Mouse (Mus musculus): ENCODE measurements at regions not wholly inside any gene's neighbourhood (a gene's known extent, or its start where the extent isn't known, plus 50 kb on each side); places are given as distances from the start of the nearest gene placed in this dataset.

GRCm38 (mm10) chrX:169554359-169554758, 130.6 kb upstream of the Mid1 start:
- Histone ChIP-seq H3K27me3 (replicated peaks; ENCODE audit: control insufficient read depth, insufficient read depth, low read length) (no peaks in the 10 kb centered on the region), H3K36me3 (ENCODE audit: control insufficient read depth, insufficient read depth, low read length) (no peaks in the 10 kb centered on the region), H3K9me3 (replicated peaks; ENCODE audit: control insufficient read depth, low read length) (no peaks in the 10 kb centered on the region), H3K4me2 (ENCODE audit: low read length) (no peak overlapping the region), H3K27ac (ENCODE audit: low read depth, low read length) (no peak overlapping the region), H3K4me3 (ENCODE audit: low read depth, low read length) (no peak overlapping the region), H3K9ac (ENCODE audit: low read length) (no peak overlapping the region), H3K4me1 (ENCODE audit: control insufficient read depth, insufficient read depth, low read length) (no peaks in the 10 kb centered on the region)
- WGBS: 57% methylated on average over 1 of the region's 1 CpGs
- DNase-seq (ENCODE audit: low spot score) (no peak), ATAC-seq (no peak)

- 73% methylated on average over 1 of the region's 1 CpGs for WGBS
- Histone ChIP-seq H3K4me2 (ENCODE audit: low read length) (no peak overlapping the region), H3K27ac (ENCODE audit: low read depth, low read length) (no peak overlapping the region), H3K36me3 (ENCODE audit: control insufficient read depth, insufficient read depth, low read length) (no peaks in the 10 kb centered on the region), H3K9me3 (replicated peaks; ENCODE audit: control insufficient read depth, low read length) (no peaks in the 10 kb centered on the region), H3K27me3 (replicated peaks; ENCODE audit: control insufficient read depth, insufficient read depth, low read length) (no peaks in the 10 kb centered on the region), H3K4me3 (ENCODE audit: low read depth, low read length) (no peak overlapping the region), H3K4me1 (ENCODE audit: control insufficient read depth, insufficient read depth, low read length) (no peaks in the 10 kb centered on the region), H3K9ac (ENCODE audit: low read length) (no peak overlapping the region)
- no peak for ATAC-seq
- DNase-seq (ENCODE audit: low spot score): no peak
These were observed 132.1 kb upstream of the Mid1 start for GRCm38 (mm10) chrX:169552851-169553250.

GRCm38 (mm10) chrX:169544037-169544436, 141.0 kb upstream of the Mid1 start:
- DNase-seq (ENCODE audit: low spot score) (no peak), ATAC-seq (no peak)
- WGBS: 90% methylated on average over 3 of the region's 3 CpGs
- Histone ChIP-seq H3K4me3 (ENCODE audit: low read depth, low read length) (no peak overlapping the region), H3K27ac (ENCODE audit: low read depth, low read length) (no peak overlapping the region), H3K9ac (ENCODE audit: low read length) (no peak overlapping the region), H3K36me3 (ENCODE audit: control insufficient read depth, insufficient read depth, low read length) (no peaks in the 10 kb centered on the region), H3K4me1 (ENCODE audit: control insufficient read depth, insufficient read depth, low read length) (no peaks in the 10 kb centered on the region), H3K9me3 (replicated peaks; ENCODE audit: control insufficient read depth, low read length) (no peaks in the 10 kb centered on the region), H3K4me2 (ENCODE audit: low read length) (no peak overlapping the region), H3K27me3 (replicated peaks; ENCODE audit: control insufficient read depth, insufficient read depth, low read length) (no peaks in the 10 kb centered on the region)

- Histone ChIP-seq H3K9ac (ENCODE audit: low read length) (no peak overlapping the region), H3K27me3 (replicated peaks; ENCODE audit: control insufficient read depth, insufficient read depth, low read length) (no peaks in the 10 kb centered on the region), H3K4me2 (ENCODE audit: low read length) (no peak overlapping the region), H3K4me3 (ENCODE audit: low read depth, low read length) (no peak overlapping the region), H3K36me3 (ENCODE audit: control insufficient read depth, insufficient read depth, low read length) (no peaks in the 10 kb centered on the region), H3K4me1 (ENCODE audit: control insufficient read depth, insufficient read depth, low read length) (no peaks in the 10 kb centered on the region), H3K9me3 (replicated peaks; ENCODE audit: control insufficient read depth, low read length) (no peaks in the 10 kb centered on the region), H3K27ac (ENCODE audit: low read depth, low read length) (no peak overlapping the region)
- ATAC-seq: no peak
- DNase-seq (ENCODE audit: low spot score): no peak
These were observed 176.8 kb upstream of the Mid1 start for GRCm38 (mm10) chrX:169508229-169508628.

- DNase-seq (ENCODE audit: low spot score) (no peak), ATAC-seq (no peak)
- no peaks in the 10 kb centered on the region for H3K36me3 ChIP-seq (ENCODE audit: control insufficient read depth, insufficient read depth, low read length)
- no peak overlapping the region for H3K27ac ChIP-seq (ENCODE audit: low read depth, low read length)
- H3K9me3 ChIP-seq (replicated peaks; ENCODE audit: control insufficient read depth, low read length): no peaks in the 10 kb centered on the region
- no peak overlapping the region for H3K9ac ChIP-seq (ENCODE audit: low read length)
- H3K4me3 ChIP-seq (ENCODE audit: low read depth, low read length): no peak overlapping the region
- 70% methylated on average over 1 of the region's 1 CpGs for WGBS
- H3K4me1 ChIP-seq (ENCODE audit: control insufficient read depth, insufficient read depth, low read length): no peaks in the 10 kb centered on the region
- H3K4me2 ChIP-seq (ENCODE audit: low read length): no peak overlapping the region
- H3K27me3 ChIP-seq (replicated peaks; ENCODE audit: control insufficient read depth, insufficient read depth, low read length): no peaks in the 10 kb centered on the region
These were observed 173.4 kb upstream of the Hccs start for GRCm38 (mm10) chrX:169493577-169493976.

GRCm38 (mm10) chrX:169473518-169473917, 153.3 kb upstream of the Hccs start:
- Histone ChIP-seq H3K27ac (ENCODE audit: low read depth, low read length) (no peak overlapping the region), H3K4me2 (ENCODE audit: low read length) (no peak overlapping the region), H3K4me3 (ENCODE audit: low read depth, low read length) (no peak overlapping the region), H3K36me3 (ENCODE audit: control insufficient read depth, insufficient read depth, low read length) (no peaks in the 10 kb centered on the region), H3K4me1 (ENCODE audit: control insufficient read depth, insufficient read depth, low read length) (no peaks in the 10 kb centered on the region), H3K9me3 (replicated peaks; ENCODE audit: control insufficient read depth, low read length) (no peaks in the 10 kb centered on the region), H3K27me3 (replicated peaks; ENCODE audit: control insufficient read depth, insufficient read depth, low read length) (no peaks in the 10 kb centered on the region), H3K9ac (ENCODE audit: low read length) (no peak overlapping the region)
- WGBS: 83% methylated on average over 2 of the region's 2 CpGs
- ATAC-seq (no peak), DNase-seq (ENCODE audit: low spot score) (no peak)

- H3K9me3 ChIP-seq (replicated peaks; ENCODE audit: control insufficient read depth, low read length): no peaks in the 10 kb centered on the region
- WGBS: 29% methylated on average over 2 of the region's 2 CpGs
- H3K4me3 ChIP-seq (ENCODE audit: low read depth, low read length): no peak overlapping the region
- H3K4me1 ChIP-seq (ENCODE audit: control insufficient read depth, insufficient read depth, low read length): no peaks in the 10 kb centered on the region
- H3K9ac ChIP-seq (ENCODE audit: low read length): no peak overlapping the region
- H3K4me2 ChIP-seq (ENCODE audit: low read length): no peak overlapping the region
- DNase-seq (ENCODE audit: low spot score): no peak
- H3K27ac ChIP-seq (ENCODE audit: low read depth, low read length): no peak overlapping the region
- no peak for ATAC-seq
- H3K27me3 ChIP-seq (replicated peaks; ENCODE audit: control insufficient read depth, insufficient read depth, low read length): no peaks in the 10 kb centered on the region
- no peaks in the 10 kb centered on the region for H3K36me3 ChIP-seq (ENCODE audit: control insufficient read depth, insufficient read depth, low read length)
These were observed 150.5 kb upstream of the Hccs start for GRCm38 (mm10) chrX:169470715-169471114.

- 78% methylated on average over 3 of the region's 3 CpGs for WGBS
- DNase-seq (ENCODE audit: low spot score) (no peak), ATAC-seq (no peak)
- Histone ChIP-seq H3K4me3 (ENCODE audit: low read depth, low read length) (no peak overlapping the region), H3K9ac (ENCODE audit: low read length) (no peak overlapping the region), H3K4me1 (ENCODE audit: control insufficient read depth, insufficient read depth, low read length) (no peaks in the 10 kb centered on the region), H3K27me3 (replicated peaks; ENCODE audit: control insufficient read depth, insufficient read depth, low read length) (no peaks in the 10 kb centered on the region), H3K4me2 (ENCODE audit: low read length) (no peak overlapping the region), H3K36me3 (ENCODE audit: control insufficient read depth, insufficient read depth, low read length) (no peaks in the 10 kb centered on the region), H3K9me3 (replicated peaks; ENCODE audit: control insufficient read depth, low read length) (no peaks in the 10 kb centered on the region), H3K27ac (ENCODE audit: low read depth, low read length) (no peak overlapping the region)
These were observed 130.0 kb upstream of the Hccs start for GRCm38 (mm10) chrX:169450159-169450558.

- Histone ChIP-seq H3K4me3 (ENCODE audit: low read depth, low read length) (no peak overlapping the region), H3K36me3 (ENCODE audit: control insufficient read depth, insufficient read depth, low read length) (no peaks in the 10 kb centered on the region), H3K27ac (ENCODE audit: low read depth, low read length) (no peak overlapping the region), H3K9ac (ENCODE audit: low read length) (no peak overlapping the region), H3K27me3 (replicated peaks; ENCODE audit: control insufficient read depth, insufficient read depth, low read length) (no peaks in the 10 kb centered on the region; the same call in 1 of the 2 replicates), H3K4me1 (ENCODE audit: control insufficient read depth, insufficient read depth, low read length) (no peaks in the 10 kb centered on the region), H3K9me3 (replicated peaks; ENCODE audit: control insufficient read depth, low read length) (no peaks in the 10 kb centered on the region), H3K4me2 (ENCODE audit: low read length) (no peak overlapping the region)
- no peak for DNase-seq (ENCODE audit: low spot score)
- ATAC-seq: no peak
These were observed 119.4 kb upstream of the Hccs start for GRCm38 (mm10) chrX:169439546-169439945.

GRCm38 (mm10) chrX:169438626-169439025, 118.5 kb upstream of the Hccs start:
- no peak overlapping the region for H3K9ac ChIP-seq (ENCODE audit: low read length)
- H3K27ac ChIP-seq (ENCODE audit: low read depth, low read length): no peak overlapping the region
- DNase-seq (ENCODE audit: low spot score): peak; percentile 1
- H3K9me3 ChIP-seq (replicated peaks; ENCODE audit: control insufficient read depth, low read length): no peaks in the 10 kb centered on the region
- 61% methylated on average over 1 of the region's 1 CpGs for WGBS
- H3K4me2 ChIP-seq (ENCODE audit: low read length): no peak overlapping the region
- no peaks in the 10 kb centered on the region for H3K4me1 ChIP-seq (ENCODE audit: control insufficient read depth, insufficient read depth, low read length)
- no peak for ATAC-seq
- H3K36me3 ChIP-seq (ENCODE audit: control insufficient read depth, insufficient read depth, low read length): no peaks in the 10 kb centered on the region
- no peaks in the 10 kb centered on the region; the same call in 1 of the 2 replicates for H3K27me3 ChIP-seq (replicated peaks; ENCODE audit: control insufficient read depth, insufficient read depth, low read length)
- H3K4me3 ChIP-seq (ENCODE audit: low read depth, low read length): no peak overlapping the region
